Mouse (Mus musculus): ENCODE measurements around the gene Tcl1b5.

The Tcl1b5 gene

GRCm38 (mm10) chr12:105209231-105209630 is 33.1 kb downstream of the Tcl1b5 start:
- no peak for DNase-seq

- no peak for DNase-seq
These were observed 41.1 kb downstream of the Tcl1b5 start for GRCm38 (mm10) chr12:105217101-105217760.

GRCm38 (mm10) chr12:105222601-105223319 is 46.6 kb downstream of the Tcl1b5 start, which contains the start of gene Tcl1:
Gene Tcl1 (minus strand): TSS chr12:105222793.
- no peak for DNase-seq

- DNase-seq, result no peak
These were observed 48.6 kb downstream of the Tcl1b5 start for GRCm38 (mm10) chr12:105224621-105225320.

Measured in kidney, adult 9 months (tissue).